Mouse (Mus musculus): ENCODE measurements around the gene Asl. TPM values are rescaled to one million over a fixed set of nuclear protein-coding genes. Genes with fewer than 3 reads are reported as not detected.
A peak's percentile ranks its signal among the peaks of the same experiment; 100 is the strongest.

Asl gene
- total RNA-seq, 4 experiments from 2014 or later: 3.0 to 7.1 (median 6.3) TPM

GRCm38 (mm10) chr5:130007344-130007743, 21.7 kb downstream of the Asl start:
- no peak for DNase-seq (ENCODE audit: low spot score)

GRCm38 (mm10) chr5:130003229-130003628, 25.8 kb downstream of the Asl start:
- no peak for DNase-seq (ENCODE audit: low spot score)

GRCm38 (mm10) chr5:130002301-130003146, 26.5 kb downstream of the Asl start, which contains the start of gene Gusb:
Gene Gusb, minus strand, starts transcription at chr5:130003049.
- DNase-seq (ENCODE audit: low spot score): peak; percentile 91

- no peak for DNase-seq (ENCODE audit: low spot score)
Measured at GRCm38 (mm10) chr5:130001356-130001987, 27.6 kb downstream of the Asl start.

- DNase-seq (ENCODE audit: low spot score): peak; percentile 43
Measured at GRCm38 (mm10) chr5:130000735-130001134, 28.3 kb downstream of the Asl start.

GRCm38 (mm10) chr5:129999097-129999496, 29.9 kb downstream of the Asl start:
- peak; percentile 31 for DNase-seq (ENCODE audit: low spot score)

- no peak for DNase-seq (ENCODE audit: low spot score)
Measured at GRCm38 (mm10) chr5:129997700-129998099, 31.3 kb downstream of the Asl start.

GRCm38 (mm10) chr5:129994989-129995388, 34.1 kb downstream of the Asl start:
- DNase-seq (ENCODE audit: low spot score): no peak

- DNase-seq (ENCODE audit: low spot score): no peak
Measured at GRCm38 (mm10) chr5:129993374-129993773, 35.7 kb downstream of the Asl start.

GRCm38 (mm10) chr5:129991898-129992297, 37.1 kb downstream of the Asl start:
- no peak for DNase-seq (ENCODE audit: low spot score)

- DNase-seq (ENCODE audit: low spot score): no peak
Measured at GRCm38 (mm10) chr5:129989376-129989775, 39.7 kb downstream of the Asl start.

- no peak for DNase-seq (ENCODE audit: low spot score)
Measured at GRCm38 (mm10) chr5:129980216-129980615, 48.8 kb downstream of the Asl start.

- DNase-seq (ENCODE audit: low spot score): no peak
Measured at GRCm38 (mm10) chr5:129978608-129979007, 50.4 kb downstream of the Asl start.

GRCm38 (mm10) chr5:129977768-129978167, 51.3 kb downstream of the Asl start:
- DNase-seq (ENCODE audit: low spot score): no peak

GRCm38 (mm10) chr5:129974866-129975311, 54.2 kb downstream of the Asl start:
- DNase-seq (ENCODE audit: low spot score): no peak

- DNase-seq (ENCODE audit: low spot score): no peak
Measured at GRCm38 (mm10) chr5:129974354-129974753, 54.7 kb downstream of the Asl start.

- DNase-seq (ENCODE audit: low spot score): peak; percentile 36
Measured at GRCm38 (mm10) chr5:129971491-129971890, 57.6 kb downstream of the Asl start.

GRCm38 (mm10) chr5:129968417-129968816, 60.6 kb downstream of the Asl start:
- DNase-seq (ENCODE audit: low spot score): no peak

- no peak for DNase-seq (ENCODE audit: low spot score)
Measured at GRCm38 (mm10) chr5:129966448-129966847, 62.6 kb downstream of the Asl start.

- DNase-seq (ENCODE audit: low spot score): no peak
Measured at GRCm38 (mm10) chr5:129963224-129963623, 65.8 kb downstream of the Asl start.

All from heart, adult 8-10 months (tissue).